Mouse (Mus musculus): Measurements from ENCODE around the gene Nup107. TPM values are rescaled to one million over a fixed set of nuclear protein-coding genes. Genes with fewer than 3 reads are reported as not detected.

The Nup107 gene
- polyA plus RNA-seq, 1 experiment: 8.0 TPM

- 93% methylated on average over 6 of the region's 6 CpGs for WGBS
- Histone ChIP-seq H3K4me1 (ENCODE audit: control insufficient read depth, insufficient read depth, low read length) (no peaks in the 10 kb centered on the region), H3K4me3 (replicated peaks; ENCODE audit: extremely low read depth, low read depth, low read length) (no peak overlapping the region)
- TF ChIP-seq POLR2A (IDR thresholded peaks at IDR 0.05; ENCODE audit: borderline replicate concordance, extremely low read depth, low read depth, low read length) (no peak), CTCF (IDR thresholded peaks at IDR 0.05; ENCODE audit: insufficient read depth, low read length) (no peak)
- DNase-seq: no peak
These were observed 16.9 kb downstream of the Nup107 start for GRCm38 (mm10) chr10:117775401-117776144.

GRCm38 (mm10) chr10:117774817-117775120, 17.7 kb downstream of the Nup107 start:
- 100% methylated on average over 1 of the region's 1 CpGs for WGBS

GRCm38 (mm10) chr10:117774011-117774816, 18.3 kb downstream of the Nup107 start:
- H3K4me1 ChIP-seq (ENCODE audit: control insufficient read depth, insufficient read depth, low read length): no peaks in the 10 kb centered on the region
- no peak overlapping the region for H3K4me3 ChIP-seq (replicated peaks; ENCODE audit: extremely low read depth, low read depth, low read length)
- 93% methylated on average over 22 of the region's 22 CpGs for WGBS
- DNase-seq: no peak
- TF ChIP-seq CTCF (IDR thresholded peaks at IDR 0.05; ENCODE audit: insufficient read depth, low read length): no peak
- TF ChIP-seq POLR2A (IDR thresholded peaks at IDR 0.05; ENCODE audit: borderline replicate concordance, extremely low read depth, low read depth, low read length): no peak

More at GRCm38 (mm10) chr10:117774817-117775120, 17.7 kb downstream of the Nup107 start:
- DNase-seq: no peak
- Histone ChIP-seq H3K4me3 (replicated peaks; ENCODE audit: extremely low read depth, low read depth, low read length) (no peak overlapping the region), H3K4me1 (ENCODE audit: control insufficient read depth, insufficient read depth, low read length) (no peaks in the 10 kb centered on the region)
- TF ChIP-seq POLR2A (IDR thresholded peaks at IDR 0.05; ENCODE audit: borderline replicate concordance, extremely low read depth, low read depth, low read length) (no peak), CTCF (IDR thresholded peaks at IDR 0.05; ENCODE audit: insufficient read depth, low read length) (no peak)

- DNase-seq: no peak
- H3K4me3 ChIP-seq (replicated peaks; ENCODE audit: extremely low read depth, low read depth, low read length): no peak overlapping the region
- WGBS: 93% methylated on average over 7 of the region's 7 CpGs
- TF ChIP-seq POLR2A (IDR thresholded peaks at IDR 0.05; ENCODE audit: borderline replicate concordance, extremely low read depth, low read depth, low read length): no peak
- TF ChIP-seq CTCF (IDR thresholded peaks at IDR 0.05; ENCODE audit: insufficient read depth, low read length): no peak
- no peaks in the 10 kb centered on the region for H3K4me1 ChIP-seq (ENCODE audit: control insufficient read depth, insufficient read depth, low read length)
These were observed 19.3 kb downstream of the Nup107 start for GRCm38 (mm10) chr10:117773106-117773720.

- no peak overlapping the region for H3K4me3 ChIP-seq (replicated peaks; ENCODE audit: extremely low read depth, low read depth, low read length)
- WGBS: 94% methylated on average over 17 of the region's 17 CpGs
- no peaks in the 10 kb centered on the region for H3K4me1 ChIP-seq (ENCODE audit: control insufficient read depth, insufficient read depth, low read length)
- no peak for DNase-seq
- no peak for TF ChIP-seq POLR2A (IDR thresholded peaks at IDR 0.05; ENCODE audit: borderline replicate concordance, extremely low read depth, low read depth, low read length)
- TF ChIP-seq CTCF (IDR thresholded peaks at IDR 0.05; ENCODE audit: insufficient read depth, low read length): no peak
These were observed 20.0 kb downstream of the Nup107 start for GRCm38 (mm10) chr10:117772364-117773105.

GRCm38 (mm10) chr10:117771131-117771510, 21.4 kb downstream of the Nup107 start:
- DNase-seq: no peak
- no peak for TF ChIP-seq POLR2A (IDR thresholded peaks at IDR 0.05; ENCODE audit: borderline replicate concordance, extremely low read depth, low read depth, low read length)
- no peak for TF ChIP-seq CTCF (IDR thresholded peaks at IDR 0.05; ENCODE audit: insufficient read depth, low read length)
- 94% methylated on average over 10 of the region's 10 CpGs for WGBS
- H3K4me3 ChIP-seq (replicated peaks; ENCODE audit: extremely low read depth, low read depth, low read length): no peak overlapping the region
- H3K4me1 ChIP-seq (ENCODE audit: control insufficient read depth, insufficient read depth, low read length): no peaks in the 10 kb centered on the region

GRCm38 (mm10) chr10:117770286-117771130, 22.0 kb downstream of the Nup107 start:
- DNase-seq: no peak
- 91% methylated on average over 18 of the region's 18 CpGs for WGBS
- H3K4me1 ChIP-seq (ENCODE audit: control insufficient read depth, insufficient read depth, low read length): no peaks in the 10 kb centered on the region
- TF ChIP-seq CTCF (IDR thresholded peaks at IDR 0.05; ENCODE audit: insufficient read depth, low read length): no peak
- TF ChIP-seq POLR2A (IDR thresholded peaks at IDR 0.05; ENCODE audit: borderline replicate concordance, extremely low read depth, low read depth, low read length): no peak
- no peak overlapping the region for H3K4me3 ChIP-seq (replicated peaks; ENCODE audit: extremely low read depth, low read depth, low read length)

- TF ChIP-seq POLR2A (IDR thresholded peaks at IDR 0.05; ENCODE audit: borderline replicate concordance, extremely low read depth, low read depth, low read length) (no peak), CTCF (IDR thresholded peaks at IDR 0.05; ENCODE audit: insufficient read depth, low read length) (no peak)
- no peak overlapping the region for H3K4me3 ChIP-seq (replicated peaks; ENCODE audit: extremely low read depth, low read depth, low read length)
- no peak for DNase-seq
- WGBS: 92% methylated on average over 9 of the region's 9 CpGs
- H3K4me1 ChIP-seq (ENCODE audit: control insufficient read depth, insufficient read depth, low read length): no peaks in the 10 kb centered on the region
These were observed 22.8 kb downstream of the Nup107 start for GRCm38 (mm10) chr10:117769541-117770285.

Measured in lung, adult 2 months (tissue).